Mouse (Mus musculus) lung, adult 2 months (tissue): ENCODE measurements at regions not wholly inside any gene's neighbourhood (a gene's known extent, or its start where the extent isn't known, plus 50 kb on each side); places are given as distances from the start of the nearest gene placed in this dataset.

Experiments used
- DNase-seq: peaks from one replicate; pipeline ENCODE4 v3.0.0; 2022
- H3K4me1 ChIP-seq: fragments of 200-500 bp; 2 replicates; pipeline ENCODE4 v1.6.1; 2011; ENCODE audit warnings: low read length; ENCODE audit not compliant: control insufficient read depth, insufficient read depth
- H3K4me3 ChIP-seq: fragments of 200-500 bp; replicated peaks from 2 replicates; pipeline ENCODE3; 2011; ENCODE audit warnings: low read depth, mild to moderate bottlenecking, control low read depth, low read length; ENCODE audit errors: extremely low read depth
- CTCF ChIP-seq: fragments of 200-500 bp; IDR thresholded peaks from 2 replicates; pipeline ENCODE4 v1.5.1; 2011; ENCODE audit warnings: mild to moderate bottlenecking, low read length, control low read depth; ENCODE audit not compliant: insufficient read depth
- POLR2A ChIP-seq: fragments of 200-500 bp; IDR thresholded peaks from 2 replicates; pipeline ENCODE4 v1.6.1; 2011; ENCODE audit warnings: low read depth, mild to moderate bottlenecking, control low read depth, low read length, borderline replicate concordance; ENCODE audit errors: extremely low read depth
- WGBS: fragments of 180-500 bp; shearing (Covaris S2); methylation state at CpG from one replicate; pipeline ENCODE4 v1.1.7; 2018; 5-methylcytosine and 5-hydroxymethylcytosine counted together

DNA sequence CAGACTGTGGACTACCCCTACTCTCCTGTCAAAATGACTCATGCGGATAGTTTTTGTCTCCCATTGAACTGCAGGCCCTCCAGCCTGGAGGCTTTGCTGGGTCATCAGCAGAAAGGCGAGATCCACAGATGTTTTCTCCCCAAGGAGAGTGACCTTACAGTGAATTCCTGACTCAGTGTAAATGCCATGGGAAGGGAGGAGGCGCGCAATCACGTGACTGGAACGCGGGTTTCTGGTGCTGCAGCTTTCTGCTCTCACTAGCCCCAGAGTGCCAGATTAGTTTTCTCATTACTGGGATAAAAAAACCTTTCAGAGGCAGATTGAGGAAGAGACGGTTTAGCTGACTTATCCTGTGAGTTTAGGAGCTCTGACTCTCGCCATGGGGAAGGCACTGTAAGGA, 275.4 kb downstream of the Glrx3 start:
- no peak for DNase-seq
- Histone ChIP-seq H3K4me1 (peaks cover 3% of the 10 kb centered on the region; the same call in 1 of the 2 replicates), H3K4me3 (no peak overlapping the region)
- WGBS = 64% methylated on average over 9 of the region's 9 CpGs
- TF ChIP-seq POLR2A = no peak
- no peak for TF ChIP-seq CTCF

DNA sequence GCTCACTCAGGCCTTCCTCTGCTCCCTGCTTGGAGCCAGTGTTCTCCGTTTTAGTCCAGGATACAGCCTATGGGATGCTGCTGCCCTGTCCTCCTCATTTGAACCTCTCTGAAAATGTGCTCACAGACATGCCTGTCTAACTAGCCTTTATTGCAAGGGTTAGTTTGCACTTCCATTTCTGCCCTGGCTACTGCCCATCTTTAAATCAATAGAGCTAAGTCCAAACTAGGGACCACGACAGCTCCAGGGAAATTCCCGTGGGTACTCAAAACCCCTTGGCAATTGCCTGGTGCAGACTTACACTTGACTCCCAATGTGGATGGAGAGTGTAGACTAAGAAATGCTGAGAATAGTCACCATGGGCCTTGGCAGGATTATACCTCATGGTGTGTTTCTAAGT, 276.4 kb downstream of the Glrx3 start:
- Histone ChIP-seq H3K4me3 (no peak overlapping the region), H3K4me1 (peaks cover 3% of the 10 kb centered on the region; the same call in 1 of the 2 replicates)
- no peak for DNase-seq
- no peak for TF ChIP-seq POLR2A
- 56% methylated on average over 3 of the region's 3 CpGs for WGBS

DNA sequence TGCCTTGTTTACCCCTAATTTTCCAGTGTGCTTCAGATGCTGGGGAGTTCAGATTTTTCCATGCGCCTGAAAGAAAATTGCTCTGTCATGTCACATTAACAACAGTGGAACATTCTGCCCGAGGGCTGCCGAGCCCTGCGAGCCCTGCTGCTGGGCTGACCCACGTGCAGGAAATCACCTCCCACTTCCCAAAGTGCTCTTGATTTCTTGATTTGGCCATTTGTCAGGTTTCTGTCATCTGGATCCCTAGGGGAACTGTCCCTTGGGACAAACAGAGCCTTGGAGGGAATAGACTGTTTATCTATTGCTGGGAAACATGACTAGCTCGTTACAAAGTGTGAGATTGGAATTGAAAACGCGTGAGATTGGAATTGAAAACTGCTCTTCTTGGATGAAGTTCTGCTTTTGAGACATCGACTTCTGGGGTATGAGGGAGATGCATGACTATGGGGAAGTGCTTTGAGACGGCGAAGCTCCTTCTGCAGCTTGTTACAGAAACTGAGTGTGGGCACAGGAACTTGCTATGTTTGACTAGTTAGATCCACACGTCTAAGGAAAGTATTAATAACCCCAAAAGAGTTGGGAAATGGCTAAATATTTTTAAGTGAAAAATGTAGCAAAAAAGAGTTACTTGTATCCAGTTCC, 277.0 kb downstream of the Glrx3 start:
- no peak for TF ChIP-seq POLR2A
- TF ChIP-seq CTCF = no peak
- Histone ChIP-seq H3K4me1 (peaks cover 3% of the 10 kb centered on the region; the same call in 1 of the 2 replicates), H3K4me3 (no peak overlapping the region)
- DNase-seq = no peak
- 26% methylated on average over 12 of the region's 12 CpGs for WGBS

- DNase-seq = no peak
- WGBS = 59% methylated on average over 6 of the region's 6 CpGs
- TF ChIP-seq POLR2A = no peak
- no peak for TF ChIP-seq CTCF
- Histone ChIP-seq H3K4me3 (no peak overlapping the region), H3K4me1 (peaks cover 3% of the 10 kb centered on the region; the same call in 1 of the 2 replicates)
Measured at GRCm38 (mm10) chr7:137715126-137715900, 277.9 kb downstream of the Glrx3 start.

GRCm38 (mm10) chr7:137723361-137724040, 286.1 kb downstream of the Glrx3 start:
- Histone ChIP-seq H3K4me1 (no peaks in the 10 kb centered on the region), H3K4me3 (no peak overlapping the region)
- no peak for TF ChIP-seq POLR2A
- no peak for TF ChIP-seq CTCF
- DNase-seq = no peak
- WGBS = 42% methylated on average over 7 of the region's 7 CpGs

DNA sequence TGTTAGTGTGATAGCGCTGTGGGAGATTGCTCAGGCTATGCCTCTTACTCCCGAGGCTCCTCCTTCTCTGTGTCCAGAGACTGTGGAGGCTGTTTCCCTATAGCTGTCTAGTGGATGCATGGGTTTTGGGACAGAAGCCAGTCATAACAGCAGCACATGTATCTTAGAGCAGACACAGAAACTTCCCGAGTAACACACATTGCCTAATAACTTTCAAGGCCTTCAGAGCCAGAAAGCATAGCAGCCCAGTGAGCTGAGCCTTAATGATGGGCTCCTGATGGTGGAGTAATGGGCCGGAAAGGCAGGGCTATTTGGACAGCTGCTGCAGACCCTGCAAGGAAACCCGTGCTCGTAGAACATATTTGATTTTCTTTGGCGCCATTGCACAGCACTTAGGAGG, 288.6 kb downstream of the Glrx3 start:
- WGBS = 65% methylated on average over 7 of the region's 7 CpGs
- DNase-seq = no peak

GRCm38 (mm10) chr7:137735873-137736527, 298.6 kb downstream of the Glrx3 start:
- DNase-seq = no peak
- Histone ChIP-seq H3K4me3 (no peak overlapping the region), H3K4me1 (no peaks in the 10 kb centered on the region)
- 73% methylated on average over 5 of the region's 5 CpGs for WGBS
- no peak for TF ChIP-seq CTCF
- no peak for TF ChIP-seq POLR2A

More for the DNA sequence above, 288.6 kb downstream of the Glrx3 start:
- Histone ChIP-seq H3K4me3 (no peak overlapping the region), H3K4me1 (no peaks in the 10 kb centered on the region)
- TF ChIP-seq POLR2A = no peak
- no peak for TF ChIP-seq CTCF

DNA sequence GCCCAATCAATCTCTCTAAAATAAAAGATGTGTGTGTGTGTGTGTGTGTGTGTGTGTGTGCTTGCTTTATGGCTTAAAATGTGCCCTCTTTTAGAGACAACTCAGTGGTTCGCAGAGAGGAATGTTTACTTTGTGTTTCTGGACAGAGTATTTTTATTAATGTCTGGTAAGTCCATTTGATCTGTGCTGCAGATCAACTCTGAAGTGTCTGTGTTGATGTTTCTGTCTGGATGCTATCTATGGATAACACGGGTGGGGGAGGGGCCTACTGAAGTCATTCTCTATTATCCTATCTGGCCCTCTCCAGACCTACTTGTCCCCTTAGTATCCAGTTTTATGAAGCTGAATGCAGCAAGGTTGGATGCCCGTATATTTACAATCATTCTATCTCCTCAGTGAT, 304.3 kb downstream of the Glrx3 start:
- 36% methylated on average over 3 of the region's 3 CpGs for WGBS

DNA sequence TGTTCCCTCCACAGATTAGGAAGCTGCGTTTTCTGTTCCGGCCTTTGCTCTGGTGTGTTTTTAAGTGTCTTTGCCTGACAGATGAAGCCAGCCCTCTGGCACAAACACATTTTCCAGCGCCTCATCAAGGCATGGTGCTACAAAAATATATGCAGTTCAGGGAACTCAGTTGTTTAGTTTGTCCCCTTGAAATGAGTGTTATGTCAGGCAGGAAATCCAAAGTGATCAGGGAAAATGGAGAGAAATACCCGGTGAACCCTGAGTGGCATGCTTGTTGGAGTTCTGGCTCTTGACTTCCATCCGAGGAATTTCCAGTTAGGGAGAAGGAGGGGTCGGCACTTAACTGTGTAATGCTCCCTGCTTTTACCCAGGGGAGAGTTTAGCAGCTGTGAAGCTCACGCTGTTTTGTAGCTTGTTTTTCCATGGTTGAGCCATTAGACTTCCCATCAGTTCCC, 304.9 kb downstream of the Glrx3 start:
- TF ChIP-seq CTCF = no peak
- TF ChIP-seq POLR2A = no peak
- Histone ChIP-seq H3K4me3 (no peak overlapping the region), H3K4me1 (no peaks in the 10 kb centered on the region)
- no peak for DNase-seq
- 20% methylated on average over 7 of the region's 7 CpGs for WGBS

More for the DNA sequence above, 304.3 kb downstream of the Glrx3 start:
- no peak for TF ChIP-seq CTCF
- no peak for TF ChIP-seq POLR2A
- Histone ChIP-seq H3K4me1 (no peaks in the 10 kb centered on the region), H3K4me3 (no peak overlapping the region)
- no peak for DNase-seq
